Mouse (Mus musculus): ENCODE measurements around the gene Pld1.

GRCm38 (mm10) chr3:28170911-28171618 lies 232.6 kb downstream of the Pld1 start:
- TF ChIP-seq GATA1 (IDR thresholded peaks at IDR 0.05; ENCODE audit: low read length): no peak
- no peak for TF ChIP-seq TAL1 (IDR thresholded peaks at IDR 0.05; ENCODE audit: low read length)
